Mouse (Mus musculus) neural tube, embryonic 14.5 days (tissue): ENCODE results near the gene Mt3. TPM values are rescaled to one million over a fixed set of nuclear protein-coding genes. Genes with fewer than 3 reads are reported as not detected.

Experiments
- ATAC-seq: fragments of 200-750 bp; cut with Nextera tagmentation; 2 replicates; pipeline ENCODE4 v1.8.0; 2017; ENCODE audit warnings: low read depth, mild to moderate bottlenecking, moderate TSS enrichment, moderate library complexity
- H3K27ac ChIP-seq: fragments of 300-500 bp; sonication (generic); 2 replicates; pipeline ENCODE4 v1.5.1; 2014; ENCODE audit warnings: low read depth, mild to moderate bottlenecking, control low read depth, low read length, moderate library complexity, mixed read lengths
- H3K27me3 ChIP-seq: fragments of 300-500 bp; sonication (generic); 2 replicates; pipeline ENCODE4 v1.6.1; 2014; ENCODE audit warnings: low read length; ENCODE audit not compliant: control insufficient read depth, insufficient read depth
- H3K36me3 ChIP-seq: fragments of 300-500 bp; sonication (generic); 2 replicates; pipeline ENCODE4 v1.6.1; 2014; ENCODE audit warnings: low read length, mixed read lengths; ENCODE audit not compliant: control insufficient read depth, insufficient read depth
- H3K4me1 ChIP-seq: fragments of 300-500 bp; sonication (generic); 2 replicates; pipeline ENCODE4 v1.6.1; 2014; ENCODE audit warnings: low read length; ENCODE audit not compliant: control insufficient read depth, insufficient read depth
- H3K4me2 ChIP-seq: fragments of 300-500 bp; sonication (generic); 2 replicates; pipeline ENCODE4 v1.6.1; 2014; ENCODE audit warnings: mild to moderate bottlenecking, low read depth, low read length, control low read depth
- H3K4me3 ChIP-seq: fragments of 300-500 bp; sonication (generic); 2 replicates; pipeline ENCODE4 v1.5.1; 2014; ENCODE audit warnings: low read depth, low read length, control low read depth, mixed read lengths
- H3K9ac ChIP-seq: fragments of 300-500 bp; sonication (generic); replicated peaks from 2 replicates; pipeline ENCODE4 v1.6.1; 2014; ENCODE audit warnings: low read depth, mild to moderate bottlenecking, control low read depth, low read length, mixed read lengths
- H3K9me3 ChIP-seq: fragments of 300-500 bp; sonication (generic); 2 replicates; pipeline ENCODE4 v1.6.1; 2016; ENCODE audit warnings: low read length; ENCODE audit not compliant: control insufficient read depth
- WGBS: fragments of 180-500 bp; shearing (Covaris S2); extraction: QIAGEN DNeasy Blood & Tissue Kit; methylation state at CpG from one replicate; pipeline ENCODE4 v1.1.7; 2014; 5-methylcytosine and 5-hydroxymethylcytosine counted together
- polyA plus RNA-seq: library from polyadenylated mRNA; unstranded; fragments of >200 nt; fragmentation: Nextera tagmentation; extraction: Ambion mirVana; gene quantifications from 2 replicates; pipeline ENCODE4 v1.2.1, GENCODE M21; 2014

Gene Mt3
- polyA plus RNA-seq, 1 experiment from 2014 or later, result 295 TPM

DNA sequence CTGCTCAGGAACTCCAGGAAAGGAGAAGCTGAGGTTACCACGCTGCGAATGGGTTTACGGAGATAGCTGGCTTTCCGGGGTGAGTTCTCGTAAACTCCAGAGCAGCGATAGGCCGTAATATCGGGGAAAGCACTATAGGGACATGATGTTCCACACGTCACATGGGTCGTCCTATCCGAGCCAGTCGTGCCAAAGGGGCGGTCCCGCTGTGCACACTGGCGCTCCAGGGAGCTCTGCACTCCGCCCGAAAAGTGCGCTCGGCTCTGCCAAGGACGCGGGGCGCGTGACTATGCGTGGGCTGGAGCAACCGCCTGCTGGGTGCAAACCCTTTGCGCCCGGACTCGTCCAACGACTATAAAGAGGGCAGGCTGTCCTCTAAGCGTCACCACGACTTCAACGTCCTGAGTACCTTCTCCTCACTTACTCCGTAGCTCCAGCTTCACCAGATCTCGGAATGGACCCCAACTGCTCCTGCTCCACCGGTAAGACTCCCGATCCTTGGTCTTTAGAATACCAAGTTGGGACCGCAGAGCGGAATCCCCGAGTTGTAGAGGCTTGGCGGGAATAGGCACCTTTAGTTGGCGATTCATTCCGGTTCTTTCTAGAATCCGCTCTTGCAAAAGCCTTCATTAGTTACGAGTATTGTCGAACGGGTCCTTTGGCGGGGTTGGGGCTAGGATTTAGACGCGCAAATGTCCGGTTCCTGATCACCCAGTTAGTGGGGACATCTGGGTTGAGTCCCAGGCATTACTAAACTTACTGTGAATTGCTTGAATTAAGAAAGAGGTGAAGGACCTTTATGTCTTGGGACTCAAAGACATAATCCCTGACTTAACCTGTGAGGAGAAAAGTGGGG, 26.7 kb downstream of the Mt3 start, which contains the start of gene Mt1:
Mt1 (plus strand) TSS at position 226 of the 856 bp plus-strand sequence.
- Histone ChIP-seq H3K9ac (0 out of 2 replicates have a peak within 1 kb of the TSS, but pooled peaks have one; percentile 2), H3K27ac (no peak within 1 kb of the TSS), H3K4me3 (peak within 1 kb of the TSS; percentile 24), H3K9me3 (no peaks in the 10 kb centered on the region), H3K27me3 (peaks cover 44% of the 10 kb centered on the region), H3K36me3 (no peaks in the 10 kb centered on the region), H3K4me2 (peak within 1 kb of the TSS; percentile 53), H3K4me1 (peaks cover 10% of the 10 kb centered on the region; the same call in 1 of the 2 replicates)
- under 1% methylated on average over 50 of the region's 50 CpGs for WGBS
- peak; percentile 88 for ATAC-seq

DNA sequence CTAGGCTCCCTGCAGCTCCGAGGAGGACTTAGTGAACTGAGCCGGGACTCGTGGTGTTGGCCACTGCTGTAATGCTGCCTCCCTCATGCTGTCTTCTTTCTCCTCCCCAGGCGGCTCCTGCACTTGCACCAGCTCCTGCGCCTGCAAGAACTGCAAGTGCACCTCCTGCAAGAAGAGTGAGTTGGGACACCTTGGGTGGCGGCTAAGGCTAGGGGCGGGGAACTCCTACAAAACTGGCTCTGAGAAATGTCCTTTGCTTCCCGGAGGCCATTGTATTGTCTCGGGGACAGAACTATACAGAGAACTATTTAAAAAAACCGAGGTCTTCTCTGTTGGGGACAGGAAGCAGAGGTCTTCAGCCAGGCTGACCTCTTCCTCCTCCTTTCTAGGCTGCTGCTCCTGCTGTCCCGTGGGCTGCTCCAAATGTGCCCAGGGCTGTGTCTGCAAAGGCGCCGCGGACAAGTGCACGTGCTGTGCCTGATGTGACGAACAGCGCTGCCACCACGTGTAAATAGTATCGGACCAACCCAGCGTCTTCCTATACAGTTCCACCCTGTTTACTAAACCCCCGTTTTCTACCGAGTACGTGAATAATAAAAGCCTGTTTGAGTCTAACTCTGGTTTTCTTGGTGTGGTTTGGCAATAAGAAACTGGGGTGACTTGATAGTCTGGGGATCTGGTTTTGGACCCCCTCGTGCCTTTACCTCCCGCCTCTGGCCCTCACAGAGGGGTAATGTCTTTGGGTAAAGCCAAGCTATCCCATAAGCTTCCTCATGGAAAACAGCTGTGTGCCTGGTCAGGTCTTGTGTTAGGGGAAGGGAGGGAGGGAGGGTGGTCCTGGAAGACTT, 27.5 kb downstream of the Mt3 start:
- Histone ChIP-seq H3K4me1 (peaks cover 10% of the 10 kb centered on the region; the same call in 1 of the 2 replicates), H3K27me3 (peaks cover 44% of the 10 kb centered on the region), H3K9me3 (no peaks in the 10 kb centered on the region), H3K4me3 (peak overlapping the region; percentile 24), H3K36me3 (no peaks in the 10 kb centered on the region), H3K27ac (no peak overlapping the region), H3K9ac (no peak overlapping the region), H3K4me2 (peak overlapping the region; percentile 53)
- 4% methylated on average over 25 of the region's 25 CpGs for WGBS
- ATAC-seq, result no peak

DNA sequence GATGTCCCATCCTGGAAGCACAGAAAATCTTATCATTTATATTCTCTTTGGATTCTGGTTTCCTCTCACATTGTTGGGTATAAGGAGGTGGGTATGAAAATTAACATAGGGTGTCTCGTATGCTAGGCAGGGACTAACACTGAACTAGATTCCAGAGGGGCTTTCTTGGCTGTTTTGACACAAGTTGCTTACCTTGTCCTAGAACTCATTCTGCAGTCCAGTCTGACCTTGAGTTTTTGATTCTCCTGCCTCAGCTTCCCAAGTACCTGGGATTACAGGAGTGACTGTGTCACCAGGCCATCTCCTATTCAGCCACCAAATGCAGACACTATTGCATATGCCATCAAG, 28.1 kb downstream of the Mt3 start:
- Histone ChIP-seq H3K4me3 (no peak overlapping the region), H3K4me1 (peaks cover 10% of the 10 kb centered on the region; the same call in 1 of the 2 replicates), H3K36me3 (no peaks in the 10 kb centered on the region), H3K9ac (no peak overlapping the region), H3K9me3 (no peaks in the 10 kb centered on the region), H3K27me3 (peaks cover 42% of the 10 kb centered on the region), H3K27ac (no peak overlapping the region), H3K4me2 (peak overlapping the region; percentile 53; the same call in 1 of the 2 replicates)
- WGBS, result 70% methylated on average over 1 of the region's 1 CpGs
- ATAC-seq, result no peak

DNA sequence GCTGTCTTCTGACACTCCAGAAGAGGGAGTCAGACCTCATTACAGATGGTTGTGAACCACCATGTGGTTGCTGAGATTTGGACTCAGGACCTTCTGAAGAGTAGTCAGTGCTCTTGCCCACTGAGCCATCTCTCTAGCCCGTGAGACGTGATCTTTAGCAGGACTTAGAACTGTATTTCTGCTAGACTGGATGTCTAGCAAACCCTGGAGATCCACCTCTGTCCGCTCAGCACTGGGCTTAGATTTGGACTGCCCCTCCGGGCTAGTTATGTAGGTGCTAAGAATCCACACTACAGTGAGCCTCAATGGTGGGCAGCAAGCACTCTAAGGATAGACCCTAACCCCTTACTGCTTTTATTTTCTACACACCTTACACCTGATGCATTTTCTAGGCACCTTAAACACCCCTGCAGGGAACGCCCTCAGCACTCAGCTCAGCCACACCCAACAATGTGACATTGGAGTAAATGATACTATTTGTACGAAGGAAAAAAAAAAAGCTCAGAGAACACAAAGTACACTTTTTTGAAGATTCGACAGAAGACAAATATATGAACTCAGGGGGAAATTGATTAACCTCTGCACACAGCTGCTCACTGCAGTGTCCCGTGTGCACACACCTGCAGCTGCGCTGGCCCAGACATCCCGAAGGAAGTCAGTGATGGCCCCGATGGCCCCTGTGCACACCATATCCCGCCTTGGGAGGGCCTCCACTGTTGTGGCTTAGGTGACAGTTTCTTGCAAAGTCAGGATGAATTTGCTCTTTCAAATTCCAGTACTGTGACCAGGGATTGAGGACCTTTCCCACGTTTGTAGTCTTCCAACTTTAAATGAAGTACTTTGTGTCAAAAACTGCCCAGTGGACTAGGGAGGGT, 29.9 kb downstream of the Mt3 start:
- Histone ChIP-seq H3K4me1 (peaks cover 15% of the 10 kb centered on the region; the same call in 1 of the 2 replicates), H3K4me3 (no peak overlapping the region), H3K27me3 (peaks cover 53% of the 10 kb centered on the region), H3K9me3 (no peaks in the 10 kb centered on the region), H3K27ac (no peak overlapping the region), H3K9ac (no peak overlapping the region), H3K4me2 (no peak overlapping the region; the same call in 1 of the 2 replicates), H3K36me3 (no peaks in the 10 kb centered on the region)
- ATAC-seq, result no peak
- WGBS, result 66% methylated on average over 13 of the region's 13 CpGs

DNA sequence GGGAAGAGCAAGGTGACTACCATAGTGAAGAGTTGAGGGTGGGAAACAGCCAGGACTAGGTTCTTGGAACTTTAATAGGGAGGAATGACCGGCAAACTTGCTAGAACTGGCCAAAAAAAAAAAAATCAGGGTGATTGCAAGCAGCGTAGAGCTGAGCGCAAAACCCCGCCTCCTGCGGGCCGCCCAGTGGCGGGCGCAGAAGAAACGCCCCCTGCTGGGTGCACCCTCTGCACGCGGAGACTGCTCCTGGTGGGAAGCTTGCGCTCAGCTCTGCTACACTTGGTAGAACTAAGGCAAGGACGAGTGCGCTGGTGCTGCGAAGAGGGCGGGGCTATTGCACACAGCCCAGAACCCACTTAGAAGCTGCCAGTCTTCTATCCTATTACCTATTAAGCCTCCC, 30.7 kb downstream of the Mt3 start:
- H3K27ac ChIP-seq, result no peak overlapping the region
- no peak overlapping the region for H3K9ac ChIP-seq
- H3K36me3 ChIP-seq, result no peaks in the 10 kb centered on the region
- H3K27me3 ChIP-seq, result peaks cover 52% of the 10 kb centered on the region
- peak; percentile 33; the same call in 1 of the 2 replicates for ATAC-seq
- H3K4me2 ChIP-seq, result peak overlapping the region; percentile 26
- 0 out of 2 replicates have a peak overlapping the region, but pooled peaks have one; percentile 9 for H3K4me3 ChIP-seq
- no peaks in the 10 kb centered on the region for H3K9me3 ChIP-seq
- 1% methylated on average over 16 of the region's 16 CpGs for WGBS
- peaks cover 15% of the 10 kb centered on the region; the same call in 1 of the 2 replicates for H3K4me1 ChIP-seq

DNA sequence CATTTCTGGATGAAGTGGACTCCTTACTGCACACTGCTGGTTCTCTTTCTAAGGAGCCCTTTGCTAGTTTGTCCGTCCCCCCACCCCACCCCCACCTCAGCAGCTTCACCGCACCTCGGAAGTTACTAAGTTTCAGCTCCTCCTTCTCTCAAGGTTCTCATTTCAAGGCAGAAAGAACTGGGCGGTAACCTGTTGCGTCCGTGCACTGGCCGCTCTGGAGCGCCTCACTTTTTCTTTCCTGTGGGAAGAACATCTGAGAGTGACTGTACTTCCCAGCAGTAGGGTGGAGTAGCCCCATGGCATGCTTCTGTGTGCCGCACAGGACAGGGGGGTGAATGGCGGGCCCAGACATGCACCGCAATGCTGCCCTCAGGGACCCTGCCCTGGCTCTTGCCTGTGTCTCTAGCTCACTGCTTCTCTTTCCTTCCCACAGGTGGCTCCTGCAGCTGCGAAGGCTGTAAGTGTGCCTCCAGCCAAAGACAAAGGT, 32.0 kb downstream of the Mt3 start:
- H3K9ac ChIP-seq, result no peak overlapping the region
- H3K27me3 ChIP-seq, result peaks cover 48% of the 10 kb centered on the region
- no peak overlapping the region for H3K4me2 ChIP-seq
- H3K4me3 ChIP-seq, result no peak overlapping the region
- no peak overlapping the region for H3K27ac ChIP-seq
- H3K9me3 ChIP-seq, result no peaks in the 10 kb centered on the region
- WGBS, result 13% methylated on average over 12 of the region's 12 CpGs
- no peaks in the 10 kb centered on the region for H3K36me3 ChIP-seq
- H3K4me1 ChIP-seq, result peaks cover 15% of the 10 kb centered on the region; the same call in 1 of the 2 replicates
- no peak for ATAC-seq

DNA sequence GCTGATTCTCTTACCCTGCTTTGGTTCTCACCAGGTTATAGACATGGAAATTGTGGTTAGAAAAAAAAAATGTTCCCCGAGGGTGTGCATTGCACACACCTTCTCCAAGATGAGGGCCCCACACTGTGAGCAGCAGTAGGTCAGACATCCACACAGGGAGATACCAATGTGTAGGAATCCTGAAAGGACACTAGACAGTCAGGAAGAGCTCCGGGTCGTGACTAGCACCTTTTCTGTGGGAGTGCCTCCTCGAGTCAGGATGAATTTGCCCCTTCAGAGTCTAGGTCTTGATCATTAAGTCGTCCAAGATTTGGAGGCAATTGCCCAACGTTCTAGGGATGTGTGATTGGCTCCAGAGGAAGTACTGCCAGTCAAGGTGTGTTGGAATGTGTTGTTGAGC, 33.4 kb downstream of the Mt3 start:
- Histone ChIP-seq H3K9me3 (no peaks in the 10 kb centered on the region), H3K36me3 (no peaks in the 10 kb centered on the region), H3K9ac (no peak overlapping the region), H3K4me3 (no peak overlapping the region), H3K27ac (no peak overlapping the region), H3K27me3 (peaks cover 39% of the 10 kb centered on the region), H3K4me2 (no peak overlapping the region), H3K4me1 (peaks cover 11% of the 10 kb centered on the region; the same call in 1 of the 2 replicates)
- ATAC-seq, result no peak
- 63% methylated on average over 6 of the region's 6 CpGs for WGBS

DNA sequence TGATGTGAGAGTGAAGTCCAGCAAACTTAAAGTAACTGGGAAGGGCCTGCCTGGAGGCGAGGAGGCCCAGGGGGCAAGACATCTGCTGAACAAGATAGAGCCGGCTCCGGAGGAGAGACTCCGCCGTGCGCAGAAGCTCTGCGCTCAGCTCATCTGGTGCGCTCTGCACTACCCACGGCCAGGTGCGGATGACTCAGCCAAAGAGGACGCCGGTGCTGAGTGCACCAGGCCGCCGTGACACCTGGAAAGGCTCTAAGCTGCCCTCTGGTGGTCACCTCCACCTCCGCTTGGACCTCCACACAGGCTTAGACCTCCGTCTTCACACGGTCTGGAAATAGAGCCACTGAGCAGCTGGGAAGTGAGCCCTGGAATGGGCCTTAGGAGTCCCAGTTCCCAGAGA, 34.1 kb downstream of the Mt3 start:
- peak; percentile 47; the same call in 1 of the 2 replicates for ATAC-seq
- H3K27me3 ChIP-seq, result peaks cover 39% of the 10 kb centered on the region
- H3K4me2 ChIP-seq, result peak overlapping the region; percentile 23; the same call in 1 of the 2 replicates
- peak overlapping the region; percentile 29; the same call in 1 of the 2 replicates for H3K9ac ChIP-seq
- H3K27ac ChIP-seq, result no peak overlapping the region
- no peaks in the 10 kb centered on the region for H3K9me3 ChIP-seq
- H3K36me3 ChIP-seq, result no peaks in the 10 kb centered on the region
- no peak overlapping the region for H3K4me3 ChIP-seq
- WGBS, result 3% methylated on average over 17 of the region's 17 CpGs
- peaks cover 11% of the 10 kb centered on the region; the same call in 1 of the 2 replicates for H3K4me1 ChIP-seq
